Mouse (Mus musculus): Measurements from ENCODE around the gene Ccdc177.
"Not testable (repeated sequence)": the region's sequence is repeated elsewhere in the genome, so short reads cannot be mapped to it uniquely, and the experiment has no call there.

The Ccdc177 gene

GRCm38 (mm10) chr12:80760396-80760801 is at the start of gene Ccdc177:
Ccdc177 (minus strand) TSS chr12:80760687.
- no peak for DNase-seq (ENCODE audit: extremely low read depth, low read depth)

DNA sequence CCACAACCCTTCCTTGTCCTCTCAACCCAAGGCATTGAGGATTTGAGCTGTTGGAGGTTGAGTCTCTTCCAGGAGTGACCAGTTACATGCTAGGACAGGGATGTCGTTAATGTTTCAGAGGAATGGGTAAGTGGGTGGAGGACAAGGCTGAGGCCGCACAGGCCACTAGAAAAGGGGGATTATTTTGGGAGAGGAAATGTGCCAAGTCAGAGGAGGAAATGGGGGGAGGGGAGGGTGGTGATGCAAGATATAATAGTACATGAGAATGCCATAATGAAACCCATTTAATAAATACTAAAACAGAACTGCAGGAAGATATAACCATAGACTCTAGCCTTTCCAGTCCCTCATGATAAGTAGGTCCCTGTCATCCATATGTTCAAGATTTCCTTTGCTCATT is 49.5 kb upstream of the Ccdc177 start:
- DNase-seq (ENCODE audit: extremely low read depth, low read depth): no peak

DNA sequence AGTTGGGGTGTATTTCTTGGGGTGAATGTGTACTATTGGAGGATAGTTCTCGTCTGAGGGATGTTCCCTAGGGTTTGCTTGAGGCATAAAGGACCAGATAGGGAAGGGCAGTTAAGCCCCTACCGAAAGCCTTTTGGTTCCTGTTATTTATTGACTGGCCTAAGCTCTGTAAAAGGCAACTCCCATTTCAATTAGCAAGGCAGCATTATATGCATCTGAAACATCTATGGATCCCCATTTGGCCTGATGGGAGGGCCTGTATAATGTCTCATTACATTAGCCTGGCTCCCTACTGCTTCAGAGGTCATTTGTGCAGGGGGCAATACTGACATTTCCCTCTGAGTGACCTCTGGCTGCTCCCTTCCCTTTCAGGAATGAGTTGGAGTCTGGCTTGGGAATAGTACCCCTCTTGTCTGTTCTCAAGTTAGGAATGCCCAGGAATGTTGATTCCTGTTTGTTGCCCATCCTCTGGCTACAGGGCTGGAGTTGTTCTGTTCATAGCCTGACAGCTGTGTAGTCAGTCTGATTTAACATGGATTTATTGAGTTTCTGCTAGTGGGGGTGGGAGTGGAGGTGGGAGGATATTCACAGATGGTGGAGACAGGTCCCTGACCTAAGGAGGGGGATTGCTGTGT is 47.1 kb upstream of the Ccdc177 start:
- no peak for DNase-seq (ENCODE audit: extremely low read depth, low read depth)

GRCm38 (mm10) chr12:80804861-80805428 is 44.5 kb upstream of the Ccdc177 start:
- DNase-seq (ENCODE audit: extremely low read depth, low read depth): no peak

- no peak for DNase-seq (ENCODE audit: extremely low read depth, low read depth)
Measured at GRCm38 (mm10) chr12:80803924-80804323, 43.4 kb upstream of the Ccdc177 start.

- no peak for DNase-seq (ENCODE audit: extremely low read depth, low read depth)
Measured at GRCm38 (mm10) chr12:80801443-80801842, 41.0 kb upstream of the Ccdc177 start.

GRCm38 (mm10) chr12:80800156-80800555 is 39.7 kb upstream of the Ccdc177 start:
- DNase-seq (ENCODE audit: extremely low read depth, low read depth): no peak

- DNase-seq (ENCODE audit: extremely low read depth, low read depth): no peak
Measured at GRCm38 (mm10) chr12:80798271-80798670, 37.8 kb upstream of the Ccdc177 start.

DNA sequence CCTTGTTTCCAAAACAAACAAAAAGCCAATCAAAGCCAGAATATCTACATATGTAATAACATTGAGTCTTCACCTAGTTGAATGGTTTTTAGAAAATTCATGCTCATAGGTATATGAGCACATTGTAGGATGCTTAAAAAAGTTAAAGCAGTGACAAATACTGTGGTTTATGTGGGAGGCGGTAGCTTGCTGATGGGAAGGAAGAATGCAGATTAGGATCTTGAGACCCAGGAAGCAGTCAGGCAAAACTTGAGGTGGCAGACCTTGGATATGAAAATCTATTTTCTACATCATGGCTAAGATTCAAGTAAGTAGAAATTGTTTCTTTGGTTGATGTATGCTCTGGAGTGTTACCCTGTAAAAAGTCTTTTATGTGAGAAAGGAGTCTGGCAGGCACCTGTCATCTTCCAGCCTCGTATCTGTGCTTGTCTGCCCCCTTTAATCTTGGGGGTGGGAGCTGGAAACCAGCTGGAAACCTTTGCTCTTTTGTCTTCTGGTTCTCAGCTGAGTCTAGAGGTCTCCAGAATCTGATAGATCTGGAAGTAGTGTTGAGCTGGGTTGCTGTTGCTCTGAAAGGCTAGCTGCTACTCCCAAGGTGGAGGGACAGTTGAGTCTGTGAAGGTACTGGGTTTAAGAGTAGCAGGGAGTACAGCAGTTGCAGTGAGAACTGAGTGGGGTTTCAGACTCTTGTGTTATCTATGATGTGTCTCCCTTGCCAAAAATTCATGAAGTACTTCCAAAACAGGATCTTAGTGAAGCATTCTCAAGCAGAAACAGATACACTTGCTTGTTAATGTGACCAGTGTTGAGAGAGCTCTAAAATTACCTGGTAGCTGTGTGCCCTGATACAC is 34.7 kb upstream of the Ccdc177 start:
- no peak for DNase-seq (ENCODE audit: extremely low read depth, low read depth)

DNA sequence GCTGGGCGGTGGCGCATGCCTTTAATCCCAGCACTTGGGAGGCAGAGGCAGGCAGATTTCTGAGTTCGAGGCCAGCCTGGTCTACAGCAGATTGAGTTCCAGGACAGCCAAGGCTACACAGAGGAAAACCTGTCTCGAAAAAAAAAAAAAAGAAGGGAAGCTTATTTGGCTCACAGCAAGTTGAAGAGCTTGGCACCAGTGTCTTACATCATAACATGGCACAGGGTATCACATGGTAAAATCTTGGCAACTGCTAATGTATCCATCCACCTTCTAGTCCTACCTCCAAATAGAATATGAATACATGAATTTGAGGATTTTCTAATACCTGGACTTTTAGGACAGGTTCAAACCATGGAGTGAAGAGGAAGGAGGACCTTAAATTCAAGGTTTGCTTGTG is 34.0 kb upstream of the Ccdc177 start:
- no peak for DNase-seq (ENCODE audit: extremely low read depth, low read depth)

GRCm38 (mm10) chr12:80793535-80793934 is 33.0 kb upstream of the Ccdc177 start:
- DNase-seq (ENCODE audit: extremely low read depth, low read depth): no peak

- no peak for DNase-seq (ENCODE audit: extremely low read depth, low read depth)
Measured at GRCm38 (mm10) chr12:80792867-80793266, 32.4 kb upstream of the Ccdc177 start.

GRCm38 (mm10) chr12:80791571-80792444 is 31.3 kb upstream of the Ccdc177 start:
- DNase-seq (ENCODE audit: extremely low read depth, low read depth): no peak

- no peak for DNase-seq (ENCODE audit: extremely low read depth, low read depth)
Measured at GRCm38 (mm10) chr12:80790700-80791570, 30.4 kb upstream of the Ccdc177 start.

DNA sequence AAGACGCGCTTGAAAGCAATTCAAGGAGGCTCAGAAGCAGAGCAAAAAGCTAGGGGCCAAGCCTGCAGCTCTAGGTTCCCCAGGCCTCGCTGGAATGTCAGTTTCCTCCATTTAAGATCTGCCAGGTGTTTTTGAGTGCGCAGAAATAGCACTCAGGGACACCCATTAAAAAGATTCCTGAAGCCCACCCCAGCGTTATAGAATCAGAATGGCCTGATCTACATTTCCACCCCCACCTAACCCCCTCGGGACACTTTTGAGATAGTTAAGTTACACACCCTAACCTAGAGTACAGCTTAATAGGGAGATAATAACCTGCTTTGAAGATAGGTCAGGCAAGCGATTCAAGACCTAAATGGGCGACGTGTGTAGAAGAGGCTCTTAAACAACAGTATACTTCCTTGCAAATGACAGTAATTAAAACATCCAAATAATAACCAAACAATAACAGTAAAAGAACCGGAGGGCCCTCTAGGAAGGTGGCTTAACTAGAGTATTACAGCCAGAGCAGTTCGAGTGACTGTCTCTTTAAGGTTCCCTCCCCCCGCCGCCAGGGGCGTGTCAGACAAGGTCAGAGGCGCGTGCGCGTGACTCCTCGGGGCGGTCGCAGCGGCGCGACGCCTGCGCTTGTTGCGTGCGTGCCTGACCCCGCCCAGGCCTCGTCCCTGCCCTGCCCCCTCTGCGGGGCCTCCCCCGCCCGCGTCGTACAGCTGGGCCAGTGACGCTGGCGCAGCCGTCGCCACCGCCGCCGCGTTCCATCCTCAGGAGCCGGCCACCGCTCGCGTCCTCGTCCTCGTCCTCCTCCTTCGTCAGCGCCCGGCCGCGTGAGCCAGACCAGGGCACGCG is 29.6 kb upstream of the Ccdc177 start, which contains the start of gene Susd6:
Gene Susd6 (plus strand): TSS at position 662 of the 846 bp plus-strand sequence.
- DNase-seq (ENCODE audit: extremely low read depth, low read depth): peak; percentile 89

GRCm38 (mm10) chr12:80789276-80789675 is 28.8 kb upstream of the Ccdc177 start:
- not testable (repeated sequence) for DNase-seq (ENCODE audit: extremely low read depth, low read depth)

DNA sequence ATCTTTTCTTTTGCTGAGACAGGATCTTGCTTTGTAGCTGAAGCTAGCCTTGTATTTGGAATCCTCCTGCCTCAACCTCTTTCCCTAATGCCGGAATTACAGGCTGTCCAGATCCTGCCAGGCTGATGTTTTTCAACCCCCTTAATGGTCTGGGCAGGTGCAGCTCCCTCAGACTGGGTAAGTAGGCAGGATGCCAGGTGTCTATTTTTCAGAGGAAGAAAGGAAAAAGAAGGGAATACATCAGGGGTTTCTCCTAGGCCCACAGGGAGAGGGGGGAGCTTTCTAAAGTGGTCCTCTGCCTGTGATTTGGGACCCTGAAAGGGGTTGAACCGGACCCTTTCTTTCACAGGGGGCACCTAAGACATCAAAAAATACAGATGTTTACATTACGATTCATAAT is 27.7 kb upstream of the Ccdc177 start:
- DNase-seq (ENCODE audit: extremely low read depth, low read depth): no peak

- no peak for DNase-seq (ENCODE audit: extremely low read depth, low read depth)
Measured at GRCm38 (mm10) chr12:80787604-80788003, 27.1 kb upstream of the Ccdc177 start.

GRCm38 (mm10) chr12:80786591-80786990 is 26.1 kb upstream of the Ccdc177 start:
- no peak for DNase-seq (ENCODE audit: extremely low read depth, low read depth)

Data from MEL-GATA-1-ER (cell line).